Mouse (Mus musculus) gastrocnemius, adult 18-20 months (tissue): ENCODE data around the gene Washc4. TPM values are rescaled to one million over a fixed set of nuclear protein-coding genes. Genes with fewer than 3 reads are reported as not detected.
"Not testable (repeated sequence)": the region's sequence is repeated elsewhere in the genome, so short reads cannot be mapped to it uniquely, and the experiment has no call there.

Source experiments
- DNase-seq: peaks from one replicate; pipeline ENCODE4 v3.0.0; 2021; ENCODE audit warnings: low spot score
- long read RNA-seq, 2 experiments: library from polyadenylated mRNA; stranded (forward); transcript quantifications; one replicate each; pipeline ENCODE4 v2.0.0; 2021
- total RNA-seq, 2 experiments: library from RNA; stranded (reverse); gene quantifications; 2 replicates each; pipeline ENCODE4 v1.2.3; 2021

Washc4 gene
- 1 to 10 TPM; 8.7 to 9.0 TPM for total RNA-seq
- long read RNA-seq, experiment 1, full-length matches to known transcripts: 2 of 5 reads
- long read RNA-seq, experiment 1, partial matches to known transcripts: 1 of 5 reads
- long read RNA-seq, experiment 1, other reads (novel, unspliced or antisense): 2 of 5 reads
- long read RNA-seq, experiment 2, full-length matches to known transcripts: 3 of 8 reads
- long read RNA-seq, experiment 2, partial matches to known transcripts: 2 of 8 reads
- long read RNA-seq, experiment 2, other reads (novel, unspliced or antisense): 3 of 8 reads

- peak; percentile 95 for DNase-seq
These were observed at the start of gene Washc4 for GRCm38 (mm10) chr10:83543439-83544102. Washc4 (plus strand) TSS chr10:83543752.

GRCm38 (mm10) chr10:83497321-83497720 lies 46.2 kb upstream of the Washc4 start:
- DNase-seq: no peak

GRCm38 (mm10) chr10:83508962-83509660 lies 34.4 kb upstream of the Washc4 start:
- DNase-seq: no peak

- DNase-seq: no peak
These were observed 32.2 kb upstream of the Washc4 start for GRCm38 (mm10) chr10:83511304-83511703.

- DNase-seq: no peak
These were observed 29.8 kb upstream of the Washc4 start for GRCm38 (mm10) chr10:83513736-83514135.

- no peak for DNase-seq
These were observed 22.6 kb upstream of the Washc4 start for GRCm38 (mm10) chr10:83520990-83521389.

GRCm38 (mm10) chr10:83524238-83524637 lies 19.3 kb upstream of the Washc4 start:
- DNase-seq: not testable (repeated sequence)

GRCm38 (mm10) chr10:83530384-83530967 lies 13.1 kb upstream of the Washc4 start:
- DNase-seq: no peak

- DNase-seq: peak; percentile 78
These were observed 10.2 kb upstream of the Washc4 start for GRCm38 (mm10) chr10:83533258-83533909.

GRCm38 (mm10) chr10:83533910-83534283 lies 9.7 kb upstream of the Washc4 start, which contains the start of gene Aldh1l2:
Aldh1l2 (minus strand) TSS chr10:83534140.
- DNase-seq: peak; percentile 67

GRCm38 (mm10) chr10:83536436-83536835 lies 7.1 kb upstream of the Washc4 start:
- DNase-seq: no peak

GRCm38 (mm10) chr10:83539311-83539980 lies 4.1 kb upstream of the Washc4 start:
- no peak for DNase-seq

- no peak for DNase-seq
These were observed 3.5 kb upstream of the Washc4 start for GRCm38 (mm10) chr10:83540092-83540491.

- DNase-seq: no peak
These were observed 1.3 kb upstream of the Washc4 start for GRCm38 (mm10) chr10:83542241-83542640.

GRCm38 (mm10) chr10:83544103-83544479 lies 539 bp downstream of the Washc4 start:
- peak; percentile 35 for DNase-seq

- DNase-seq: no peak
These were observed 1.8 kb downstream of the Washc4 start for GRCm38 (mm10) chr10:83545341-83545740.

- no peak for DNase-seq
These were observed 19.5 kb downstream of the Washc4 start for GRCm38 (mm10) chr10:83563005-83563404.

GRCm38 (mm10) chr10:83565449-83566441 lies 22.2 kb downstream of the Washc4 start:
- DNase-seq: no peak

- no peak for DNase-seq
These were observed 47.2 kb downstream of the Washc4 start for GRCm38 (mm10) chr10:83590801-83591200.

GRCm38 (mm10) chr10:83592616-83593015 lies 49.1 kb downstream of the Washc4 start:
- no peak for DNase-seq
